Mouse (Mus musculus) hindbrain, embryonic 15.5 days (tissue): ENCODE data around the gene Gtpbp8. TPM values are rescaled to one million over a fixed set of nuclear protein-coding genes. Genes with fewer than 3 reads are reported as not detected.

ENCODE experiments used
- ATAC-seq: fragments of 200-750 bp; cut with Nextera tagmentation; 2 replicates; pipeline ENCODE4 v1.8.0; 2017; ENCODE audit warnings: low read depth, moderate number of reproducible peaks, moderate TSS enrichment; ENCODE audit not compliant: low FRiP score
- H3K27ac ChIP-seq: fragments of 300-500 bp; sonication (generic); replicated peaks from 2 replicates; pipeline ENCODE4 v1.5.1; 2015; ENCODE audit warnings: mild to moderate bottlenecking, inconsistent platforms
- H3K27me3 ChIP-seq: fragments of 300-500 bp; sonication (generic); 2 replicates; pipeline ENCODE4 v1.6.1; 2015; ENCODE audit warnings: control low read depth, inconsistent platforms
- H3K36me3 ChIP-seq: fragments of 300-500 bp; sonication (generic); 2 replicates; pipeline ENCODE4 v1.6.1; 2015; ENCODE audit warnings: control low read depth, inconsistent platforms
- H3K4me1 ChIP-seq: fragments of 300-500 bp; sonication (generic); replicated peaks from 2 replicates; pipeline ENCODE4 v1.6.1; 2015; ENCODE audit warnings: control low read depth, inconsistent platforms
- H3K4me2 ChIP-seq: fragments of 300-500 bp; sonication (generic); 2 replicates; pipeline ENCODE4 v1.6.1; 2015; ENCODE audit warnings: moderate library complexity, mild to moderate bottlenecking, inconsistent platforms
- H3K4me3 ChIP-seq: fragments of 300-500 bp; sonication (generic); 2 replicates; pipeline ENCODE4 v1.5.1; 2015; ENCODE audit warnings: mild to moderate bottlenecking, inconsistent platforms
- H3K9ac ChIP-seq: fragments of 300-500 bp; sonication (generic); 2 replicates; pipeline ENCODE4 v1.6.1; 2015; ENCODE audit warnings: inconsistent platforms
- H3K9me3 ChIP-seq: fragments of 300-500 bp; sonication (generic); 2 replicates; pipeline ENCODE4 v1.6.1; 2016; ENCODE audit warnings: control low read depth, inconsistent platforms
- WGBS: fragments of 180-500 bp; shearing (Covaris S2); methylation state at CpG from one replicate; pipeline ENCODE4 v1.1.7; 2015; 5-methylcytosine and 5-hydroxymethylcytosine counted together
- polyA plus RNA-seq: library from polyadenylated mRNA; unstranded; fragments of >200 nt; fragmentation: Nextera tagmentation; extraction: Ambion mirVana; gene quantifications from 2 replicates; pipeline ENCODE4 v1.2.1, GENCODE M21; 2015

Gene Gtpbp8
- polyA plus RNA-seq, 1 experiment from 2014 or later = 38.6 TPM

DNA sequence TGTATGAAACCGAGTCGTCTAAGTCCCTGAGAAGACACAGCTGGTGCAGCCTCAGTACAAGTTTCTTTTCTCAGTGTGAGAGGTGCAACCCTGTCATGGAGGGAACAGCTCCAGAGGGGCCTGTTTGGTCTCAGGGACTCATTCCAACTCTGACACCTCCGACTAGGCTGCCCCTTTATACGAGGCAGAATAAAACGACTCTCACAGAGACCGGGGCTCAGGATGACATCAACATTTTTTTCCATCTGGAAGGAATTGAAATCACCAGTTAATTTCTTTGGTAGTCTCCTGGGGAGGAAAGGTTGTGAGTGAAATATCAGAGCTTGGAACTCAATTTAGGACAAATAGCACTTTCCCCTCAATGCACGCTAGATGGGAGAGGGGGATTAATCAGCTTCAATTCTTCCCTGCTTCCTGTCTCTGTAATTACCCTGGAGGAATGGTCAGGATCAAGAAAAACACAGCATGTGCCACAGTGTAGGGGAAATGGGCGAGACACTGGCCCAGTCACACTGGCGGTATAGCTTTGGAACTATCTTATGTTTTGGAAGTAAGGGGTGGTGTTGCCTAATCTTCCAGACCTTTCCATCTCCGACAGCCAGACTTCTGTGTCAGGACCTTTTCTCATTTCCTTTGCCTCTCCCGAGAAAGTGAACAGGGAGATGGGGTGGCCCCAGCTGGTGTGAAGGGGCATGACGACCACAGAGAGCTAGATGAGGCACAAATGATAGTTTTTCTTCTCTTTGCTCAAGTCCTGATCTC, 50.1 kb downstream of the Gtpbp8 start:
- Histone ChIP-seq H3K36me3 (no peaks in the 10 kb centered on the region), H3K4me1 (no peaks in the 10 kb centered on the region), H3K9me3 (no peaks in the 10 kb centered on the region), H3K27ac (no peak overlapping the region), H3K4me2 (no peak overlapping the region), H3K9ac (no peak overlapping the region), H3K4me3 (no peak overlapping the region), H3K27me3 (no peaks in the 10 kb centered on the region)
- no peak for ATAC-seq
- 50% methylated on average over 12 of the region's 12 CpGs for WGBS

DNA sequence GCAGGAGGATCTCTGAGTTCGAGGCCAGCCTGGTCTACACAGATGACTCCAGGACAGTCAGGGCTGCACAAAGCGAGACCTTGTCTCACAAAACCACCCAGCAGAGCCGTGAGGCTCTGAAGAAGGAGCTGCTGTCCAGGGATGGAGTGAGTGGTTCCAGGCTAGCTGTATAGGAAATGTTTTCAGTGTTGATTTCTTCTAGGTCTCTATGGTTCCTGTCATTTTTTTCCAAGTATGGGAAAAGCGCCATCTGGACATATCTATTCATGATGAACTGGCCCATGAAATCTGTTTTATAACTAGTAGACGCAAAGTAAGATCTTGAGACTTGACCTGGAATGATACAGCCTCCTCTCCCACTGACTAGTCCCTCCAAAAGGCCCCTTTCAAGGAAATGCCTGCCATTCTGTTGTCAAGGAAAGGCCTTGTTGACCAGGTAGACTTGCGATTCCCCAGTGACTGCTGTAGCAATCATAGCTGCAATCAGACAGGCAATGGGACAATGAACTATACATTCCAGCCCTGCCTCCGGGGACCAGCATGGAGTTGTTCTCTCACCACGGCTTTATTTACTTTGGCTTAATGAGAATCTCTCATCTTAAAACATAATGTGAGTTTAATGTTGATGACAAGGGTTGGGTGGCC, 50.8 kb downstream of the Gtpbp8 start:
- H3K4me1 ChIP-seq = no peaks in the 10 kb centered on the region
- no peak overlapping the region for H3K4me2 ChIP-seq
- H3K27me3 ChIP-seq = no peaks in the 10 kb centered on the region
- no peaks in the 10 kb centered on the region for H3K9me3 ChIP-seq
- H3K36me3 ChIP-seq = no peaks in the 10 kb centered on the region
- no peak overlapping the region for H3K27ac ChIP-seq
- no peak overlapping the region for H3K9ac ChIP-seq
- H3K4me3 ChIP-seq = no peak overlapping the region
- 83% methylated on average over 8 of the region's 8 CpGs for WGBS
- ATAC-seq = no peak

DNA sequence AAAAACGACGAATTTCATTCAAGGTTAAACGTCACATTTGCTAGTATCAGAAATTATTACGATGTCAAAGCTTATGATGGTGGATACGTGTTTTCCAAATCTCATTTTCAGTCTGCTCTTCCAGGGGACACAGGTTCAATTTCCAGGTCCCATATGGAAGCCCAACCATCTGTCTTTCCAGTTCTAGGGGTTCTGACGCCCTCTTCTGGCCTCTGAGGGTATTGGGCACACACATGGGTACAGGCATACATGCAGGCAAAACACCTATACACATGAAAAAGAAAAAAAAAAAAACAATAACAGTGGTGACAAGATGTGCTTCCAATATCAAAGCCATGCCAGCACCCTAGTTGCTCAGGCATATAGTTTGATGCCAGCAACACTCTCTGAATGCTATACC, 52.5 kb downstream of the Gtpbp8 start:
- WGBS = 70% methylated on average over 6 of the region's 6 CpGs
- H3K4me3 ChIP-seq = no peak overlapping the region

DNA sequence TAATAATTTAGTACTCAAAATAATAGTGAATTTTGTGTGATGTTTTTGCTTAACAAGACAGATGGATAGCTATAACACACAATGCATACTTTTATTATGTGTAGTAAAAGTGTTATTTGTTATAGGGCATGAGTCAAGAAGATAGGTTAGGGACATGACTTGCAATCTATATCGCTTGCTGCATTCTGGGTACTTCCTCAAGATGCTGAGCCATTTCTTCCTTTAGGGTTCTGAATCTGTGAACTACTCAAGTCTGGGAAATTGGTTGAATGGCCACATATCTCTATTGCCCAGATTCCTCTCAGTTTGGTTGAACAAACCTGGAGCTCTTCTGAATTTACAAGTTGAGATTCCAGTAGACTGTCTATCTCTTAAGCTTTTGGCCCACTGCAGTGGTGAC, 53.6 kb downstream of the Gtpbp8 start:
- Histone ChIP-seq H3K36me3 (no peaks in the 10 kb centered on the region), H3K9ac (no peak overlapping the region), H3K27ac (no peak overlapping the region), H3K4me2 (no peak overlapping the region), H3K27me3 (no peaks in the 10 kb centered on the region), H3K4me3 (no peak overlapping the region), H3K9me3 (no peaks in the 10 kb centered on the region), H3K4me1 (peaks cover 13% of the 10 kb centered on the region)
- ATAC-seq = no peak
- 97% methylated on average over 1 of the region's 1 CpGs for WGBS

More for the DNA sequence above, 52.5 kb downstream of the Gtpbp8 start:
- Histone ChIP-seq H3K27me3 (no peaks in the 10 kb centered on the region), H3K9ac (no peak overlapping the region), H3K36me3 (no peaks in the 10 kb centered on the region), H3K27ac (no peak overlapping the region), H3K4me2 (no peak overlapping the region), H3K4me1 (peaks cover 3% of the 10 kb centered on the region; the same call in 1 of the 2 replicates), H3K9me3 (no peaks in the 10 kb centered on the region)
- no peak for ATAC-seq

DNA sequence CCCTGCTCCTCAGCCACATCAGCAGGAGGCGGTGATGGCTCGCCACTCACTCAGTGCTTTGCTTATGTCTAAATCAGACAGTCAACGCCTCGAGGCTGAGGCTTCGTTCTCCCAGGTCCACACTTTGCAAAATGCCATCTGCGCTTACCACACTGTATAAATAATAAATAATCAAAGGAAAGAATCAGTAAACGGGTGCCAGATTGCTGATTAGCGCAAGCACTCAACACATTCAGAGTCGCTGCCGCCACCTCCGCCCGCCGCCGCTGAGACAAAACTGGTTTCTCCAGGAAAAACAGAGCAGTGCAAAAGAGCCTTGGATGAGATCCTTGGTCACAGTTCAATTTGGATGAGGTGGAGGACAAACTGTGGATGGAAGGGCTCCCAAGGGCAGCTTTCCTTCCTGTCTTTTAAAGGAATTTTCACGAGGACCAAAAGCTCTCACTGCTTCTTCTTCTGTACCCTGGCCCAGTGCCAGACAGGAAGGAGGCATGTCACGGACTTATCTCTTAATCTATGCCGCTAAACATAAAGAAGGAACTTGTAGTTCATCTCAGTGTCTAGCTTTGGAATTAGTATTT, 54.5 kb downstream of the Gtpbp8 start:
- no peaks in the 10 kb centered on the region for H3K9me3 ChIP-seq
- H3K4me2 ChIP-seq = peak overlapping the region; percentile 29
- H3K36me3 ChIP-seq = no peaks in the 10 kb centered on the region
- ATAC-seq = no peak
- WGBS = 48% methylated on average over 17 of the region's 17 CpGs
- no peaks in the 10 kb centered on the region for H3K27me3 ChIP-seq
- peaks cover 22% of the 10 kb centered on the region for H3K4me1 ChIP-seq
- no peak overlapping the region for H3K27ac ChIP-seq
- no peak overlapping the region for H3K9ac ChIP-seq
- no peak overlapping the region for H3K4me3 ChIP-seq

DNA sequence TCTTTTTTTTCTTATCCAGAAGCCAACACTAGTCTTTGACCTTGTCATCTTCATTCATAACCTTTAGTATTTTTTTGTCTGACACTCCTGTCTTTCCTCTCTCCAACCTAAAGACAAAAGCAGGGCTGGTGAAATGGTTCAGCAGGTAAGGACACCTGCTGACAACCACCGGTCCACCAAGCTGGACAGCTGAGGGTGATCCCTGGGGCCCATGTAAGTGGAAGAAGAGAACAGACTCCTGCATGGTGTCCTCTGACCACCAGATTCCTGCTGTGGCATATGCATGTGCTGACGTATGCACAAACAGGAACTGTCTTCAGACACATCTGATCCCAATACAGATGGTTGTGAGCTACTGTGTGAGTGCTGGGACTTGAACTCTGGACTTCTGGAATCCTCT, 55.1 kb downstream of the Gtpbp8 start:
- Histone ChIP-seq H3K4me1 (peaks cover 22% of the 10 kb centered on the region), H3K9me3 (no peaks in the 10 kb centered on the region), H3K27me3 (no peaks in the 10 kb centered on the region), H3K9ac (no peak overlapping the region), H3K4me2 (no peak overlapping the region), H3K36me3 (no peaks in the 10 kb centered on the region), H3K27ac (no peak overlapping the region), H3K4me3 (no peak overlapping the region)
- 69% methylated on average over 2 of the region's 2 CpGs for WGBS
- no peak for ATAC-seq

DNA sequence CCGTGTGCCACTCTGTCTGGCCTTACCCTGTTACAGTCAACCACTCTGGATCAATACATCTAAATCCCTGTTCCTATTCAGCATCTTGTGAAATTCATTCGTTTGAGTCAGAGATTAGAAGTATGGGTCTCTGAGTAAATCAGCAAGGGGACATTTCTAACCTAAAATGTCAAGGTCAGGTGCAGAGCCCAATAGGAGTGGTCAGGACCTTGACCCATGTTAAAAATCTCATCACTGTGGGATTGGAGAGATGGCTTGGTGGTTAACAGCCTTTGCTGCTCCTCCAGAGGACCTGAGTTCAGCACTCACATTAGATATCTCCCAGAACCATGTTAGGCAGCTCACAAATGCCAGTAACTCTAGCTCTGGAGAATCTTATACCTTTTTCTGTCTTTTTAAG, 55.7 kb downstream of the Gtpbp8 start:
- no peaks in the 10 kb centered on the region for H3K36me3 ChIP-seq
- no peak for ATAC-seq
- no peak overlapping the region for H3K9ac ChIP-seq
- no peak overlapping the region for H3K27ac ChIP-seq
- no peak overlapping the region for H3K4me3 ChIP-seq
- no peak overlapping the region for H3K4me2 ChIP-seq
- peaks cover 22% of the 10 kb centered on the region for H3K4me1 ChIP-seq
- no peaks in the 10 kb centered on the region for H3K9me3 ChIP-seq
- WGBS = 76% methylated on average over 2 of the region's 2 CpGs
- H3K27me3 ChIP-seq = no peaks in the 10 kb centered on the region

DNA sequence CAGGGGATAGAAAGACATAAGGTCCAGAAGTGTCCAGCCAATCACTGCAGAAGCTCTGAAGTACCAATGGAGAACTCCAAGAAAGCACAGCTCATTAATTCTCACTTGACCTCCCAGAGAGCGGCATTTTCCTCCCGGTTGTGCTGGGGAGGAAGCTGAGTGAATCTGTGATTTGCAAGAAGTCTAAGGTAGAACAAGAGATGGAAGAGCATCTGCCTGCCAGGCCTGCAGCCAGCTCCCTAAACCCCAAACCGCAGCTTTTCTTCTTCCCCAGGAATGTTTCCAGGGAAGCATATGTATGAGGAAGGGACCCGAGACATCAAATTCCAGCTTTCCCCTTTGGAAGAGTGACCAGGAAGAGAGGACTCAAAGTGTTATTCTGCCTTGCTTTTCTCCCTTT, 57.7 kb downstream of the Gtpbp8 start:
- peak overlapping the region; percentile 53 for H3K4me2 ChIP-seq

DNA sequence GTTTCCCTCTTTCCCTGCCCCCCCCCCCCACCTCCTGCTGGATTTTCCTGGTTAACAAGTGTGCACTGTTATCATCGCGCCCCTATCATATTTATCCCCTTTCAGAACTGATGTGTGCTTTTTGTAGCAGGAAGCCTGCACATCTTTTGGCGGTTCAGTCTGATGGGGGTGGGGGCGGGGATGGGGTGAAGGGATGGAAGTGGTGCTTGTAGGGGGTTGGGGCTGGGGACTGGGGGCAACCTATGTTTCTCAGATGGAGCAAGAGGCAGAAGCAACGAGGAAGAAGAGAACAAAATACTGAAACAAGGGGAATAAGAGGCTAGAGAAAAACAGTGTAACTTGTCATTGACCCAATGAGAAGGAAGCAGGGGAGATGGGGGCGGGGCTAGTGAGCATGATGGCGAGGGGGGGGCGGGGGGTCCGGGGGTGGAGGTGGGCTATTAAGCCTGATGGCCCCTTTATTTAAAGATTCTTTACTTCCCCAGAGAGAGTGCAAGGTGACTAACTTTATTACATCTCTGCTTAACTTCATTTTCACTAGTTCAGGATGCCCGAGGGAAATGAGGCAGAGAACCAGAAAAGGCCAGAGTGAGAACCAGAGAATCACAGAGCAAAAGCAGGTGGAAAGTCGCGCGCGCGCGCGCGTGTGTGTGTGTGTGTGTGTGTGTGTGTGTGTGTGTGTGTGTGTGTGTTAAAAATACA, 58.3 kb downstream of the Gtpbp8 start:
- Histone ChIP-seq H3K4me1 (peaks cover 29% of the 10 kb centered on the region), H3K9me3 (no peaks in the 10 kb centered on the region), H3K36me3 (no peaks in the 10 kb centered on the region), H3K4me3 (peak overlapping the region; percentile 24), H3K27me3 (no peaks in the 10 kb centered on the region), H3K4me2 (peak overlapping the region; percentile 53), H3K9ac (no peak overlapping the region), H3K27ac (peak overlapping the region; percentile 67)
- 4% methylated on average over 18 of the region's 18 CpGs for WGBS
- ATAC-seq = no peak; the same call in 1 of the 2 replicates

More for the DNA sequence above, 57.7 kb downstream of the Gtpbp8 start:
- no peak overlapping the region for H3K4me3 ChIP-seq
- H3K4me1 ChIP-seq = peaks cover 29% of the 10 kb centered on the region
- H3K9ac ChIP-seq = no peak overlapping the region
- H3K27ac ChIP-seq = peak overlapping the region; percentile 67
- H3K36me3 ChIP-seq = no peaks in the 10 kb centered on the region
- WGBS = 5% methylated on average over 4 of the region's 4 CpGs
- H3K27me3 ChIP-seq = no peaks in the 10 kb centered on the region
- ATAC-seq = no peak
- H3K9me3 ChIP-seq = no peaks in the 10 kb centered on the region

DNA sequence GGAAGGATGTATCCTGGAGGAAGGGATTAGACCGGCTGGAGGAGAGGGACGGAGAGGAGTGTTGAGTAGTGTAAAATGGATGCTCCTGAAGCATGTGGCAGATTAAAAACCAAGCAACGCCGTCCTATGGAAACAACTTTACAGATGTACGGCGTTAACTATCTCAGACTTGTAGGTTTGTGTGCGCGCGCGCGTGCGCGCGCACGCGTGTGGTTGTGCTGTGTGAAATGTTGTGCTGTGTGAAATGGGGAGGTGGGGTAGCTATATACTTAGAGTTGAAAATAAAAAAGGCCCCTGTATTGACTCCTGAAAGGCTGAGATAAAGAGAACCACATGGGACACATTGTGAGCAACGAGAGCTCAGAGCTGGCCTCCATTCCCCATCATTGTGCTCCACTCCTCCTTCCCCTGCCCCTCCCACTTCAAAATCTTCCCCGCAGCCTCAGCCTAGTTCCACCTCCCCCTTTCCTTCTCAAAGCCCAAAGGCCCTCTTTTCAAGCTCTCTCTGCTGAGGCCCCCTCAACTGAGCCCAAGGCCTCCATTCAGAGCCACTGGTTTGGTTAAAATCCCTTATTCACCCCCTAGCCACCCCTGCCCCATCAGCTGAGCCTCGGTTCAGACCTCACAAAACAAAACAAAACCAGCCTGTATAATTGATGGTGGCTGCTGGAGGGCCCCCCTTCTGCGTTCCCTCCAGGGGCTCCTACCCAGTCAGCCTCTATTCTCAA, 59.0 kb downstream of the Gtpbp8 start:
- Histone ChIP-seq H3K27me3 (no peaks in the 10 kb centered on the region), H3K9ac (no peak overlapping the region), H3K4me2 (peak overlapping the region; percentile 53), H3K36me3 (no peaks in the 10 kb centered on the region), H3K4me3 (peak overlapping the region; percentile 24), H3K27ac (peak overlapping the region; percentile 67), H3K4me1 (peaks cover 29% of the 10 kb centered on the region), H3K9me3 (no peaks in the 10 kb centered on the region)
- ATAC-seq = peak; percentile 89
- WGBS = 19% methylated on average over 20 of the region's 20 CpGs
